Mouse (Mus musculus): ENCODE results near the gene Noc4l. TPM values are rescaled to one million over a fixed set of nuclear protein-coding genes. Genes with fewer than 3 reads are reported as not detected.

Gene Noc4l
- total and polyA plus RNA-seq, 3 experiments: 42.0 to 160 (median 50.7) TPM

DNA sequence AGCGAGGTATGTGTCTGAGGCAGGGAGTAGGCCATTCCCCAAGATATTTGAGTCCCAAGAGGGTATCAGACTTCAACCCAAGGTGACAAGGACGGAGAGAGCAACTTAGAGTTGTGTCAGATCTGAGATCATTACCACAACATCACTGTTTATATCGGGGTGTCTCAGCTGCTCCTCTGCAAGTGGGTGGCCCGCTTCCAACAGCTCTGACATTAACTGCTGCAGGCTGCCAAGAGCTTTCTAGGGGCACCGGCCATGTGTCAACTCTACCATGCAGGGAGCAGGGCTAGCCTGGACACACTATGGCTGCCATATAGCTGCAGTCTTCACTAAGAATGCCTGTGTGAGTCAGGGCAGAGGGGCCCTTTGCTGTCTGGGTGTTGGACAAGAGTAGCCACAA lies 43.3 kb downstream of the Noc4l start:
- in situ Hi-C loops (cut with MboI; ENCODE audit: low pct_ligation_motif_present, low pct_unique_long_range_greater_than_20kb, low sequenced_read_pairs) (no loop called here), dilution Hi-C loops (cut with MboI; ENCODE audit: extremely low pct_ligation_motif_present, extremely low pct_unique_long_range_greater_than_20kb, low sequenced_read_pairs) (no loop called here)
- no peaks in the 10 kb centered on the region for H3K36me3 ChIP-seq (replicated peaks in 1 of 2; ENCODE audit: control insufficient read depth in 1 of 2, insufficient read depth in 1 of 2, low read length in 1 of 2)
- no peak overlapping the region for H3K4me2 ChIP-seq (ENCODE audit: insufficient read depth, low read depth, poor library complexity, severe bottlenecking)
- no peak overlapping the region for H3K9ac ChIP-seq (ENCODE audit: insufficient read depth, low read depth)
- no peak for DNase-seq (ENCODE audit: extremely low read depth)
- no peaks in the 10 kb centered on the region for H3K9me3 ChIP-seq (replicated peaks; ENCODE audit: low read length)
- H3K4me1 ChIP-seq (ENCODE audit: control insufficient read depth in 1 of 2, insufficient read depth in 2 of 2): peaks cover 0 to 8% of the 10 kb centered on the region in 2 experiments; a peak in 1 of 4 replicates
- TF ChIP-seq TBP (conservative IDR thresholded peaks at IDR 0.05; ENCODE audit: low read depth, low read length) (no peak), SIN3A (IDR thresholded peaks at IDR 0.05; ENCODE audit: low read length) (no peak), MAX (IDR thresholded peaks at IDR 0.05; ENCODE audit: low read length) (no peak), CHD2 (IDR thresholded peaks at IDR 0.05; ENCODE audit: low read length) (no peak), RAD21 (IDR thresholded peaks at IDR 0.05; ENCODE audit: low read depth, low read length) (no peak), MAFK (IDR thresholded peaks at IDR 0.05; ENCODE audit: insufficient replicate concordance, low read length) (no peak), NRF1 (IDR thresholded peaks at IDR 0.05; ENCODE audit: low read depth, low read length) (no peak), UBTF (IDR thresholded peaks at IDR 0.05; ENCODE audit: low read depth, low read length) (no peak), CHD1 (IDR thresholded peaks at IDR 0.05; ENCODE audit: low read depth, low read length) (no peak), ZNF384 (IDR thresholded peaks at IDR 0.05; ENCODE audit: low read depth, low read length) (no peak), POLR2A (IDR thresholded peaks at IDR 0.05; ENCODE audit: low read depth, low read length) (no peak), TCF12 (IDR thresholded peaks at IDR 0.05; ENCODE audit: low read depth, low read length) (no peak), ZC3H11A (IDR thresholded peaks at IDR 0.05; ENCODE audit: low read depth, low read length) (no peak), SMC3 (IDR thresholded peaks at IDR 0.05; ENCODE audit: low read depth, low read length) (no peak), ZKSCAN1 (IDR thresholded peaks at IDR 0.05; ENCODE audit: borderline replicate concordance, low read depth, low read length) (no peak), ELF1 (IDR thresholded peaks at IDR 0.05; ENCODE audit: low read depth, low read length) (no peak), HCFC1 (IDR thresholded peaks at IDR 0.05; ENCODE audit: low read depth, low read length) (no peak), MEF2A (IDR thresholded peaks at IDR 0.05; ENCODE audit: borderline replicate concordance, low read depth, low read length) (no peak), BHLHE40 (IDR thresholded peaks at IDR 0.05; ENCODE audit: low read depth, low read length) (no peak)
- no peaks in the 10 kb centered on the region for H3K79me2 ChIP-seq (replicated peaks; ENCODE audit: control insufficient read depth, extremely low read depth, insufficient read depth, poor library complexity, severe bottlenecking)
- no peak overlapping the region for H3K27ac ChIP-seq (ENCODE audit: insufficient read depth, low read depth)
- peaks cover 29% of the 10 kb centered on the region for H3K27me3 ChIP-seq (replicated peaks)
- no peak overlapping the region for H3K4me3 ChIP-seq (replicated peaks in 1 of 3; ENCODE audit: low read depth in 2 of 3, low read length in 2 of 3, poor library complexity in 1 of 3)

DNA sequence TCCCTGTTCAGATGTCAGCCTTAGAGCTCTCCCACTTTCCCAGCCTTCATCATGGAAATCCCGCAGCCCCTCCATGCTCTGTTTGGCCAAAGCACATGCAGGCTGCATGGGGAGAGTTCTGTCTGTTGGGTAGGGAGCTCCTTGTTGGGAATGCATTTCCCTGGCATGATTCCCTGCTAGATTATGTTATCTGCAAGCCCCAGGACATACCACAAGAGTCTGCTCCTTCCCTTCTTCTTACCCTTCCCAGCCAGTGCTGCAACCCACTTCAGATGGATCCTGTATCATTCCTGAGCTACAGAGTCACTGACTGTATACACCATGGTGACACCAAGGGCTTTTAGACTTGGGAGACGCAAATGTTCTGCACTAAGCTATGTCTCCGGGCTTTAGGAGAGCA lies 43.8 kb downstream of the Noc4l start:
- no peaks in the 10 kb centered on the region for H3K79me2 ChIP-seq (replicated peaks; ENCODE audit: control insufficient read depth, extremely low read depth, insufficient read depth, poor library complexity, severe bottlenecking)
- H3K4me1 ChIP-seq (ENCODE audit: control insufficient read depth in 1 of 2, insufficient read depth in 2 of 2): peaks cover 0 to 8% of the 10 kb centered on the region in 2 experiments; a peak in 1 of 4 replicates
- in situ Hi-C loops (cut with MboI; ENCODE audit: low pct_ligation_motif_present, low pct_unique_long_range_greater_than_20kb, low sequenced_read_pairs): no loop called here
- no peak for TF ChIP-seq CTCF (conservative IDR thresholded peaks at IDR 0.05 in 1 of 2, IDR thresholded peaks at IDR 0.05 in 1 of 2; ENCODE audit: low read depth in 2 of 2, low read length in 2 of 2)
- no peak for TF ChIP-seq IRF4 (IDR thresholded peaks at IDR 0.05; ENCODE audit: low read depth, low read length)
- TF ChIP-seq MAFK (IDR thresholded peaks at IDR 0.05; ENCODE audit: insufficient replicate concordance, low read length): no peak
- TF ChIP-seq ZKSCAN1 (IDR thresholded peaks at IDR 0.05; ENCODE audit: borderline replicate concordance, low read depth, low read length): no peak
- TF ChIP-seq SIN3A (IDR thresholded peaks at IDR 0.05; ENCODE audit: low read length): no peak
- no peak for TF ChIP-seq EP300 (IDR thresholded peaks at IDR 0.05; ENCODE audit: low read length)
- TF ChIP-seq MAZ (IDR thresholded peaks at IDR 0.05; ENCODE audit: low read depth, low read length): no peak
- no peak for TF ChIP-seq ZMIZ1 (IDR thresholded peaks at IDR 0.05; ENCODE audit: low read depth, low read length)
- no peak for TF ChIP-seq JUND (conservative IDR thresholded peaks at IDR 0.05; ENCODE audit: low read depth, low read length)
- DNase-seq (ENCODE audit: extremely low read depth): no peak
- H3K27ac ChIP-seq (ENCODE audit: insufficient read depth, low read depth): no peak overlapping the region
- dilution Hi-C loops (cut with MboI; ENCODE audit: extremely low pct_ligation_motif_present, extremely low pct_unique_long_range_greater_than_20kb, low sequenced_read_pairs): no loop called here
- peaks cover 29% of the 10 kb centered on the region for H3K27me3 ChIP-seq (replicated peaks)
- H3K4me3 ChIP-seq (replicated peaks in 1 of 3; ENCODE audit: low read depth in 2 of 3, low read length in 2 of 3, poor library complexity in 1 of 3): no peak overlapping the region
- H3K9ac ChIP-seq (ENCODE audit: insufficient read depth, low read depth): no peak overlapping the region
- H3K9me3 ChIP-seq (replicated peaks; ENCODE audit: low read length): no peaks in the 10 kb centered on the region
- no peak overlapping the region for H3K4me2 ChIP-seq (ENCODE audit: insufficient read depth, low read depth, poor library complexity, severe bottlenecking)
- H3K36me3 ChIP-seq (replicated peaks in 1 of 2; ENCODE audit: control insufficient read depth in 1 of 2, insufficient read depth in 1 of 2, low read length in 1 of 2): no peaks in the 10 kb centered on the region

Measured in CH12.LX (cell line).